Mouse (Mus musculus): ENCODE measurements at regions not wholly inside any gene's neighbourhood (a gene's known extent, or its start where the extent isn't known, plus 50 kb on each side); places are given as distances from the start of the nearest gene placed in this dataset.

DNA sequence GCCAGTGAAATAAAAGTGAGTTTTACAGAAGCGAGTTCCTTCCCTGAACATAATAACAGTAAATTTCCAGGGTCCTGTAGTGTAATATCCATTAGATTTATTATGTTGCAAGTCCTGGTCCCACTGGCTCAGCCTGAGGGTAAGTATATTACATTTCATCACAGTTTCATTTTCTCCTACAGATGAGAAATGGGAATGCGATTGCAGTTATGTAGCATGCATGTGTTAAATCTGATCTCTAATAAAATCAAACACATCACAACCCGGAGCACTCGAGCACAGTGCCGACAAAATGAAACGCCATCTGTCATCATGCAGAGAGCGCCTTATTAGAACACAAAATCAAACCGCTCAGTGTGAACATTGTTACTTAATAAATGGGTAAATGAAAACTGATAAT lies 165.0 kb upstream of the Tox3 start:
- intact Hi-C loops (cut with DNase I) = no loop called here
- DNase-seq = no peak

DNA sequence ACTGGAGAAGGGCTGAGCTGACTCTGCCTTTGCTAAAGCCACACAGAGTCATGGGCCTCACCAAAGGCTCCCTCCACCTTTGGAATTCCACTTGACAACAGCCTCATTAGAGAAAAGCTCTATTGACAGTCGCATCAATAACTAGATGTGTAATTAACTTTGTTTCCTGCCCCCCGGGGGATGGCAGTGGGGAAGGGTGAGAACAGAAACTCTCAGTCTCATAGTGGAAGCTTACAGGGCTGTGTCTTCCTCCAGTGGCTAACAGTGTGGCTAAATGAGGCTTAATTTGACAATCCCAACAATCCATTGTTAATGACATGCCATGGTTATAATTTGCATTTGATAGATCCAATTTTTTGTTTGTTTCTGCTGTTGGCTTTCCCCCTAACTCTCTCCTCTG lies 164.5 kb upstream of the Tox3 start:
- no peak for DNase-seq
- intact Hi-C loops (cut with DNase I) = no loop called here

DNA sequence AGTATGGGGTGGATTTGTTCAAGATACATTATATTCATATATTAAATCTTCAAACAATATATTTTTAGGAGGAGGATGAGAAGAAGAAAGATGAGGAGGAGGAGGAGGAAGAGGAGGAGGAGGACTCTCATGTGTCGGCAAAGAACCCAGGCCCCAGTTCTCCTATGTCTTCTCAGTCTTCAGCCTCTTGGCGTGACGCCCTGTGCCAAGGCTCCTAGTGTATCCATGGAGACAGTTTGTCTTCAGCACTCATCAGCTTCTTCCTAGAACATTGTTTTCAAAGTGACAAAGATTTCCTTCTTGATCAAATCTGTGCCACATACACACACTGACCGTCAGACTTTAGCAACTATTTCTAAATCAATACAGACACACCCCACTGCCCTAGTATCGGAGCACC lies 156.4 kb upstream of the Tox3 start:
- intact Hi-C loops (cut with DNase I) = no loop called here
- DNase-seq = no peak

DNA sequence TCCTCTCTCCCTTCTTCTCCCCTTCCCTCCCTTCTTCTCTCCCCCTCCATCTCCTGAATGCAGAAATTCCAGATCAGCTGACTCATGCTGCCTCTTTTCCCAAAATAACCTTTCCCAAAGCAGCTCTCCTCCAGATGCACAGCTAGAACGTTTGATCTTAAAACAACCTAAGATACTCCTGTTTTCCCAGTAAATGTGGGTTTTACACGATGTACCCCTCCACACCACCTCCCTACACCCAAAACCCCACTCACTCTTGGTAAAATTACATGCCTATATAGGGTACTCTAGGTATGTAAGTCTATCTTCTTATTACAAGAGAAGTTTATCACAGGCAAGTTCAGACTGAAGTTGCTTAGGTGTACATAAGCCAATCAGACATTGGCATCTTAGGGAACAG lies 155.2 kb upstream of the Tox3 start:
- no peak for DNase-seq
- intact Hi-C loops (cut with DNase I) = no loop called here

DNA sequence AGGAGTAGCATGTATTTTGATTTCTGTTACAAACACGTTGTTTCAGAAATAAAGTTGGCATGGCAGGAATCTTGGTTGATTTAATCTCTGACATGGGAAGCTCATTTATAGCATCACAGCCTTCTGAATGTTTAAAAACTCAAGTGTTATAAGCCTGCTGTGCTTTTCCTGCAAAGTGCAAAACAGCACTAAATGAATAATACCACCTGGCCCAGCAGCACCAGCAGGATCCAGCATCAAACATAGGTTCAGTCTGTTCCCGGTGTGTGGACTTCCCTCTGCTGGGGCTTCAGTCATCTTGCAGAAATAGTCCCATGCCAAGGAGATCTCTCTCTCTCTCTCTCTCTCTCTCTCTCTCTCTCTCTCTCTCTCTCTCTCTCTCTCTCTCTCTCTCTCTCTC lies 154.7 kb upstream of the Tox3 start:
- no peak for DNase-seq
- intact Hi-C loops (cut with DNase I) = no loop called here

DNA sequence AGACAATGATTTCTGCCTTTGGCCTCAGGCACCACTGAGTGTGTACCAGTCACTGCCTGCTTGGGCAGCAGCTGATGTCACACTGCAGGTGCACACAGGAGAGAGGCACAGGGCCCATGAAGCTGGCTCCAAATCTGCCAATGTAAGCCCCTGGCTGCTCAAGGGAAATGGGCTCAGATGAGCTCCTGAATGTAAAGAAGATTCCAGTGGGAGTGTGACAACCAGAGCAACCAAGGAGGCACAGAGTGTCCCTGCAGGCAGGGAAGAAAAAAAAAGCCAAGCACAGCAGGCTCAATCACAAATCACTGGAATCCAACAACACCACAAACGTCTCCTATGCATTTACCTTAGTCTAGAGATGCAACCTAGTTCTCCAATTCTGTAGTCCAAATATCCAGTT lies 151.2 kb upstream of the Tox3 start:
- DNase-seq = no peak
- intact Hi-C loops (cut with DNase I) = no loop called here

DNA sequence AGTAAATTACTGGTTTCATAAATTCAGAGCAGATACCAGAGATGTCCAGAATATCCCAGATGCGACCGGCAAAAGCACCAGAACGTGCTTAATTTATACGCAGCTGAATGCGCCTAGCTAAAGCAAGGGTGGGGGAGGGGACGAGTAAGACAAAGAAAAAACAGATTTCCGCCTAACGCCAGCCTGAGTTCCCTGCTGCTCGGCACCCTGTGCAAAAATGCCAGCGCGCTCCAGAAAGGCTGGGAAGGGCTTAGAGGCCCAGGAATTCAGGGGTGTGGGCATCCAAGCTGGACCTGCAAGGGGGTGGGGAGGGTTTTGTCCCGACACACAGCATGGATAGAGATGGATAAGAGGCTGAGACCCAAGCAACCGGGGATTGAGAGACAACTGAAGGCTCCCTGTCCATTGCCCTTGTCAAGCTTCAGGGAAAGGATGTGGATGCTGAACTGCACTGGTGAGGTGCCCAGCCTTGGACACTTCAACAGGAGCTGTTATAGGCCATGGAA lies 148.6 kb upstream of the Tox3 start:
- no peak for DNase-seq
- intact Hi-C loops (cut with DNase I) = no loop called here

DNA sequence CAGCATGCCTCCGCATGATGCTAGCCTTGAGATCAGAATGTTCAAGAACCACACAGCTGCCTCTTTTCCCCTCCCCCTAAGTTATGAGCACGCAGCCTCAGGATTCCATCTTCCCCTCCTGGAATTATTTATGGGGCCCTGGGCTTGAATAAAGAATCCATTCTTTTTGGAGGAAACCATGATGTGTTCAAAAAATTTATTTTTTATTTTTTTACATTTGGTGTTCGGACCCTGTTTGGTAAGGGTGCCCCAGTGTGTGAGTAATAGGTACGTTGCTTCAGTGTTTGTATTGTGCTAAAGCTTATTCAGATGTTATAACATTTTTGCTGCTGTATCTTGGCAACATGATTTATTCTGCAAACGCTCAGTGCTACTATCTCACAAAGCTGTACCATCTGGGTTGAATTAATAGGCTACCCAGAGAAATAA lies 147.8 kb upstream of the Tox3 start:
- intact Hi-C loops (cut with DNase I) = no loop called here
- no peak for DNase-seq

DNA sequence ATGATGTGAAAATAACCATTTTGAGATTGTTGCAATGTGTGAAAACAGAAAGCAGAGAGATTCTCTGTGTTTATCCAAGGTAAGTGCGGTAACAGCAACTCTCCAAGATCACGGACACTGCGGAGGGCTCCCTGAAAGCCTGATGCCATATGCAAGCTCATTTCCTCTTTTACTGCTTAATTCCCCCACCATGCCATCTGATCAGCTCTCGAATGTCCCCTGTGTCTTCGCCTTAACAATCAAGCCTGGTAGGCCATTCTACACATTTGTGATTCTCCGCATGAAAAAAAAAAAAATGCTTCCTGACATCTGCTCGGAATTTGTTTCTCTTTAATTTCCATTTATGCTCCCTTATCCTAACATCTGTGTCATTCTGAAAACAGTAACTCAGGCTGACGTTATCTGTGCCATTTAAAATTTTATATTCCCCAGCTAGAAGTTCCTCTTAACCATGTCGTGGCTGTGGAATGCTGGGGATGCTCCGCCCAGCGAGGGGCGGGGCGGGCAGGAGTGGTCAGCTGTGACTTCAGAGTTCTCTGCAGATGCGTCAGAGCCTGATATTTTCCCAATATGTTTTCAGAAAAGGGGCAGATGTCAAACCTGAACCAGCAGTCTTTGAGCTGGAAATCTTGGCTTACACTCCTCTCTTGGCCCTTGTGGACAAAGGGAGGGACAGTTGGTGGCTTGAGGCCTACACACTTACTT lies 144.5 kb upstream of the Tox3 start:
- no peak for DNase-seq
- intact Hi-C loops (cut with DNase I) = no loop called here

DNA sequence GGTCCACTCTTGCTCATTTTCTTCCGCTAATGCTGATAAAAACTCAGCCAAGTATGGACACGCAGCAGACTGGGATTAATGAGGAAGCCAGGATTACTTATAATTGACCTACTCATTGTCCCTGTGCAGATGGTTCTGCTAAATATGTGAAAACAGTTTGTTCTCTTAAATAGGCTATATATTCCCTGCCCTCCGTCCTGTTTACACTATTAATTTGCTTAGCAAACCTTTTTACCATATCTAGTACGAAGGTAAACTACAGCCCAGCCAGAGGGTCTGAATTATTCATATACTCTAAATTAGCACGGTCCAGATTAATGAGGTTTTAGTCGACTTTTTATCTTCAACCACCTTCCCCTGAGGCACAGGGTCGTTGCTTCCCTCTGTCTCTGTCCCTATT lies 143.5 kb upstream of the Tox3 start:
- DNase-seq = no peak
- intact Hi-C loops (cut with DNase I) = no loop called here

DNA sequence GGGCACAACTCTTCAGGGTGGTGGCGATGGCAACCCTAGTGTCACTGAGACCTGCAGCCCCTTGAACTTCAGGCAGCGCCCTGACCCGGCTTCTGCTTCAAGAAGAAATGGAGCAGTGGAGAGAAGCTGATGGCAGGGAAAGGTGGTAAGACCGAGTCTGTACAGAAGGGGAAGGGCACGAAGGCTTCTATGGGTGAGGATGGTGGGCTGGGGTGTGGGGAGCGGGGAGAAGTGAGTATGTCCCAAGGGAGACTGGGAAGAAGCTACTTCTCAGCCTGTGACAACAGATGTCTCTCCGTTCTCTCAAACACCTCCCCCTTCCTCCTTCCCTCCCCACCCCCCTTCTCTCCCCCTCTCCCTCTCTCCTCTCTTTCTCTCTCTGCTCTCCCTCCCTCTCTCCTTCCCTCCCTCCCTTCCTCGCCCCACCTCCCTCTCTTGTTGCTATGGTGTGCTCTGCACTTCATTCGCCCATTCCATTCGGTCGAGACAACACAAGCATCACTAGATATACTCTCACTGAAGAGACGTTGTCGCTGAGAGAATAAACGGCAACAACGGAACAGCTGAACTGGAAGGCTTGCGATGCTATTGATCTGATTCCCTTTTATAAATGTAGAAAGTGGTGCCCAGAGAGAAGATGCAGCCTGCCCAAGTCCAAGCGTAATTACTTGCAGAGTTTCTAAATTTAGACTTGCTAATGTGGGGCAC lies 142.7 kb upstream of the Tox3 start:
- no peak for DNase-seq
- intact Hi-C loops (cut with DNase I) = no loop called here

DNA sequence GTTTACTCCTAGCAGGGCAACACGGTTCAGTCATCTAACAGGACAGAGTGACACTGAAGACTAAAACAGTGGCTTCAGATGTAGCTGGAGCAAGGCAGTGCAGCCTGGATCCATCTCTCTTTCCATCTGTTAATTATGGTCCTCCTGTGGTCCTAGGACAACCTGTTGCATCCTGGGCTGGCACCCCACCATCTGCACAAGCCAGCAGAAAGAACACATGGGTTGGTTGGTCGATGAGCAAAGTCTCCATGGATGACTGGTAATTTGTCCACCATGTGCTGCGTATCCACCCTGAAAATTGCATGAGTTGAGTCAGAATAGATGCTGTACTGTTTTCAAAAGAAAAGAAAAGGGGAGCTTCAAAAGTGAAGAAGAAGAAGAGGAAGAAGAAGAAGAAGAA lies 138.4 kb upstream of the Tox3 start:
- intact Hi-C loops (cut with DNase I) = no loop called here
- no peak for DNase-seq

DNA sequence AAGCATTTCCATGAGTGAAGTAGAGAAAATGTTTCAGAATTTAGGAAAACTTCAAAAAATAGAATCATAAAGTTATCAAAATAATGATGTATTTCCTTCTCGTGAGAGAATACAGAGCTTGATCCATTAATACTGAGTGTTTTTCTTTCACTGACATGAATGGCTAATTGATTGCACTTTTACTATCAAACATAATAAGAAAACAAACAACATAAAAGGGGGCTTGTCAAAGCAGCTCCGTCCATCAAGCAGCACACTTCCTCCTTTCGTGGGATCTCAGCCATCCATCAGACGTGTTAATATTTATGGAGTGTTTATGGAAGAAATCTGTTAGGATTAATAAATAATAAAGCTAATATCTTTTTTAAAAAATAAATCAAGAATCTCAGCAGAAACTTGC lies 130.0 kb upstream of the Tox3 start:
- intact Hi-C loops (cut with DNase I) = no loop called here
- no peak for DNase-seq

DNA sequence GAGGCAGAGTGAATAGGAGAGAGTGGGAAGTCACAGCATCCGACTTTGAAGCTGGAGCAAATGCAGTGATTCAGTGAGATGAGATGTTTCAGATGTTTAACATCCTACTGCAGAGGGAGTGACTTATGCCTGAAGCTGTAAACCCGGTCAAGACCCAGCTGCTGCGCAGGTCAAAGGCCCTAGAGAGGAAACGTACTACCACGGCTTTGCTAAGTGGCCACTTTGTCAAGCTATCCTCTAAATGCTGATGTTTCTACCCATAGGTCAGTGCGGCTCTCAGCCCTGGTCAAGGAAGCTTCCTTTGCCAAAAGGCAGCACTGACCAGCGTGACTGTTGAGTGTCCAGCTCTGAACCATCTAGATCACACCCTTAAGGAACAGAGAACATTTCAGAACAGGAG lies 125.9 kb upstream of the Tox3 start:
- DNase-seq = no peak
- intact Hi-C loops (cut with DNase I) = no loop called here

DNA sequence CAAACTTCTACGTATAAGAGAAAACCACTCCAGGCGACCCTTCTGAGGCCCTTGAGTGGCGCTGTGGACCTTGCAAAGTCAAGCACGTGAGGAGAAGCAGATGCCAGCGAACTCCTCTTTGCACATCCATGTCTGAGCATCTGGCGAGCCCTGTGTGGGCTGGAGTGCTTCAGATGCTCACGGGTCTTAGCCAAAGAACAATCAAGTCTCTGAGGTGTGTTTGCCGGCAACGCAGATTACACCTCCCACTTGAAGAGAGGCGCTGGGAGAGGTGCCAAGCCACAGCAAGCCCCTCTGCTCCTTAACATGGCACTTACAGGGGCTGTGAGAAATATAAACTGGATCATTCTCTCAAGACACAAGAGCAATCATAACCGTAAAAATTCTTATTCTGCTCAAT lies 122.7 kb upstream of the Tox3 start:
- no peak for DNase-seq
- intact Hi-C loops (cut with DNase I) = no loop called here

DNA sequence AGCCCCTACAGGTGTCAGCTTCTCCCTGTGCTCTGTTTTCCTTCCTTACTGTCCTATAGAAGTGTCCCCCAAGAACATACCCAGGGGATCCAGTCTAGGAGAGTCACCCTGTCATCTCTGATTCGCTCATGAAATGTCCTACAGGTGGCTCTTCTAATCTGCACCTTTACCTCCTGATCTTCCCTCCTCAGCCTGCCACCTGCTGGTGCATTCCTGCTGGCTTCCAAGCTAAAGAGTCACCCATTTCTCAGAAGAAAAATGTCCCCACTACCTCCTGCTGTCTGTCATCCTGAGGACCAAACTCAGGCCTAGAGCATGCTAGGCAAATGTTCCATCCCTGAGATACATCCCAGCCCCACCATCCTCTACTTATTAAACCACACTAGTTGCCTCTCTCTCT lies 115.6 kb upstream of the Tox3 start:
- no peak for DNase-seq
- intact Hi-C loops (cut with DNase I) = loop anchor here (10.0 kb wide), 1 partner anchor 459 kb away; no protein-coding TSS in a partner anchor

DNA sequence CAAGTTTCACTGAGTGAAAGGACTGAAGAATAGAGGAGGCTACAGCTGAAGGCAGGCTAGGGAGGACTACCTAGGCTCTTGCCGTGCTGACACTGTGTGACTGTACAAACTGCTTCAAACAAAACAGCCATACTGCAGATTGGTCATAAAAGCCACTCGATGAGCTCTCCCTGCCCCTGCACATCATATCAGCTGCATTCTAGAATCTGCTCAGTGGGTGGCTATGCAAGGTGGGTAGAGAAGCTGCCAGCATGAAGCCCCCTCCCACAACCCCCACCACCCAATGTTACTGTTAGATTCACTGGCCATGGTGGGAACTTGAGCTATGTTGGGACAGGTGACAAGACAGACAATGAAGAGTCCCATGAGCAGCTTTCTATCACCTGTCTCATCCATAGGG lies 107.2 kb upstream of the Tox3 start:
- no peak for DNase-seq
- intact Hi-C loops (cut with DNase I) = no loop called here

DNA sequence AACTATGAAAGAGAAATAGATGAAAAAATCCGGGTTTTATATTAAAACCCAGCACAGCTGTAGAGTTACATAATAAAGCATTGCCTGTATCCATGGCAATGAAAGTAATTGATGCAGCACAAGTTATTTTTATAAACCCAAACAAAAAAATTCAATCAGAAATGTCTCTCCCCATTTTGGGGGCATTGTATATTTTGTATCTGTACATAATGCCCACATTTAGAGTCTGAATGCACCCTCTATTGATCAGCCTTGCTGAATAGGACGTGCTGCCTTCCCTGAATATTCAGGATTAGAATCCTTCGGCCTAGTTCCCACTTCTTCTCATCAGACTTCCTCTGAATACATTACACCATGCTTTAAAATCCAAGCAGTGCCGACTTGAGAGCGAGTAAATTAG lies 106.0 kb upstream of the Tox3 start:
- intact Hi-C loops (cut with DNase I) = no loop called here
- DNase-seq = no peak

DNA sequence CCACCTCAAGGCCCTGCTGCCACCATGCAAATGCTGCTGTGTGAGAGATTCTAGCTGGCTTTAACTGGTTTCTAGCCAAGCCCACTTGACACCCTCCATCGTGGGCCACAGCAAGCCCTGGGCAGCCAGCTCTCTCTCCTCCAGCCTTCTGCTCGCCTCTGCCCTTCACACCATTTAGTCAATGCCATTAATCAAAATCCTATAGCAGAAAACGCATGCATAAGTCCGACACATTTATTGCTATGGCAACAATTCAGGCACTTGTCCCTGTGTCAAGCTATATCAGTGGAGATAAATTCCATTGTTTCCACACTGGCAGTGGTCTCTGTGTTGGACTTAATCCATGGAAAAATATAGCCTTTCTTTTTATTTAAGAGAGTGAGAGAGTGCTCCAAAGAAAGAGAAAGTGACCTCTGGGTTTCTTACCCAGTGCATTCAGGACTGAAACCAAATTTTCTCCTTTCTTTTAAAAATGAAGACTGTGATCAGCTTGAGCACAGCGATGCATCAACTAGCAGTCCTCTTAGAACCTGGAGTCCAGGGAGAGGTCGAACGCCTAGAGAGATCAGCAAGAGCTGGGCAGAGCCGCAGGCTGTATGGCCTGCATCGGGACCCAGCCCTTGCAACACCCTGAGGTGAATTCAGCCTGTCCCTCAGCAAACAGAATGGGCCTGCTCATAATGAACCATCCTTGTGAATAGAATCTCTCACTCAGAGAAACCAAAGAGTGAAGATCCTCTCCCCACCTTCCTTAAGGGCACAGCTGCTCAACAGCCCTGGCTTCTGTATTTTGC lies 93.1 kb upstream of the Tox3 start:
- no peak for DNase-seq
- intact Hi-C loops (cut with DNase I) = no loop called here

DNA sequence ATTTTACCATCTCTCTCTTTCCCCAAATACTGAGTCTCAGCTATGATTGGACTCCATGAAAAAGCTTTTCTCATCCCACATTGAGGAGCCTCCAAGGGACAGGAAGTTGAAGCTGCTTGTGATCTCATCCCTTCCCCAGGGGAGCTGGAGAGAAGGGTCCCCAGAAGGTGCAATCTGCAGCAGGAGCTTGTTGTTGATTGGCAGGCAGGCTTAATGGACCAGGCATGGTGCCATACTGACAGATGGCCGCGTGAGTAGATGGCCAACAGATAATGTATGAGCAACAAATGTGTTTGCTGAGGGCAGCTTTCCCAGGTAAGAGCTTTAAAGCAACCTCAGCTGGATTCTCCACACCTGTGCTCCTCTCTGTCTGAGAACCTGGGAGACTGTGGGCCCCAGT lies 65.9 kb upstream of the Tox3 start:
- intact Hi-C loops (cut with DNase I) = no loop called here

More for the DNA sequence above, 65.9 kb upstream of the Tox3 start:
- no peak for DNase-seq
